Mouse (Mus musculus) kidney, postnatal 0 days (tissue): Measurements from ENCODE around the gene Utrn. TPM values are rescaled to one million over a fixed set of nuclear protein-coding genes. Genes with fewer than 3 reads are reported as not detected.

ENCODE experiments used
- ATAC-seq: fragments of 200-750 bp; cut with Nextera tagmentation; replicated peaks from 2 replicates; pipeline ENCODE4 v1.8.0; 2017; ENCODE audit warnings: low read depth, moderate number of reproducible peaks, moderate TSS enrichment, moderate library complexity; ENCODE audit not compliant: low FRiP score
- DNase-seq: peaks from one replicate; pipeline ENCODE4 v3.0.0-alpha.2; 2016; ENCODE audit warnings: low spot score
- H3K27ac ChIP-seq: fragments of 300-500 bp; sonication (generic); 2 replicates; pipeline ENCODE4 v1.5.1; 2014; ENCODE audit warnings: mild to moderate bottlenecking
- H3K27me3 ChIP-seq: fragments of 300-500 bp; sonication (generic); 2 replicates; pipeline ENCODE4 v1.6.1; 2014; ENCODE audit warnings: low read length, mixed read lengths; ENCODE audit not compliant: insufficient read depth
- H3K36me3 ChIP-seq: fragments of 300-500 bp; sonication (generic); 2 replicates; pipeline ENCODE4 v1.6.1; 2014; ENCODE audit warnings: low read length, mixed read lengths; ENCODE audit not compliant: insufficient read depth
- H3K4me1 ChIP-seq: fragments of 300-500 bp; sonication (generic); replicated peaks from 2 replicates; pipeline ENCODE4 v1.6.1; 2014; ENCODE audit warnings: antibody characterized with exemption, low read length, mixed read lengths; ENCODE audit not compliant: insufficient read depth
- H3K4me2 ChIP-seq: fragments of 300-500 bp; sonication (generic); 2 replicates; pipeline ENCODE4 v1.6.1; 2014; ENCODE audit warnings: mild to moderate bottlenecking, low read length, moderate library complexity, mixed read lengths
- H3K4me3 ChIP-seq: fragments of 300-500 bp; sonication (generic); replicated peaks from 2 replicates; pipeline ENCODE4 v1.5.1; 2014; ENCODE audit warnings: low read depth, low read length
- H3K9ac ChIP-seq: fragments of 300-500 bp; sonication (generic); 2 replicates; pipeline ENCODE4 v1.6.1; 2014; ENCODE audit warnings: low read depth, low read length
- H3K9me3 ChIP-seq: fragments of 300-500 bp; sonication (generic); replicated peaks from 2 replicates; pipeline ENCODE4 v1.6.1; 2016; ENCODE audit warnings: low read length, inconsistent platforms, mixed read lengths
- CTCF ChIP-seq: IDR thresholded peaks from 2 replicates; pipeline ENCODE4 v1.5.1; 2016; ENCODE audit warnings: antibody characterized with exemption, low read depth, mild to moderate bottlenecking, moderate library complexity
- WGBS: fragments of 180-500 bp; shearing (Covaris S2); extraction: QIAGEN DNeasy Blood & Tissue Kit; methylation state at CpG from one replicate; pipeline ENCODE4 v1.1.7; 2014; 5-methylcytosine and 5-hydroxymethylcytosine counted together
- polyA plus RNA-seq: library from polyadenylated mRNA; unstranded; fragments of >200 nt; fragmentation: Nextera tagmentation; extraction: Ambion mirVana; gene quantifications from 2 replicates; pipeline ENCODE4 v1.2.1, GENCODE M21; 2015

The Utrn gene
- polyA plus RNA-seq, 1 experiment from 2014 or later = 59.0 TPM

GRCm38 (mm10) chr10:12662035-12662434 is 207.1 kb downstream of the Utrn start:
- H3K4me3 ChIP-seq = no peak overlapping the region
- TF ChIP-seq CTCF = peak; percentile 57
- no peak for ATAC-seq
- DNase-seq = no peak
- H3K4me1 ChIP-seq = no peaks in the 10 kb centered on the region
- peaks cover 4% of the 10 kb centered on the region; the same call in 1 of the 2 replicates for H3K9me3 ChIP-seq
- WGBS = 95% methylated on average over 4 of the region's 4 CpGs
- H3K9ac ChIP-seq = no peak overlapping the region
- H3K27ac ChIP-seq = no peak overlapping the region
- H3K27me3 ChIP-seq = no peaks in the 10 kb centered on the region
- H3K36me3 ChIP-seq = peaks cover 34% of the 10 kb centered on the region
- no peak overlapping the region for H3K4me2 ChIP-seq

DNA sequence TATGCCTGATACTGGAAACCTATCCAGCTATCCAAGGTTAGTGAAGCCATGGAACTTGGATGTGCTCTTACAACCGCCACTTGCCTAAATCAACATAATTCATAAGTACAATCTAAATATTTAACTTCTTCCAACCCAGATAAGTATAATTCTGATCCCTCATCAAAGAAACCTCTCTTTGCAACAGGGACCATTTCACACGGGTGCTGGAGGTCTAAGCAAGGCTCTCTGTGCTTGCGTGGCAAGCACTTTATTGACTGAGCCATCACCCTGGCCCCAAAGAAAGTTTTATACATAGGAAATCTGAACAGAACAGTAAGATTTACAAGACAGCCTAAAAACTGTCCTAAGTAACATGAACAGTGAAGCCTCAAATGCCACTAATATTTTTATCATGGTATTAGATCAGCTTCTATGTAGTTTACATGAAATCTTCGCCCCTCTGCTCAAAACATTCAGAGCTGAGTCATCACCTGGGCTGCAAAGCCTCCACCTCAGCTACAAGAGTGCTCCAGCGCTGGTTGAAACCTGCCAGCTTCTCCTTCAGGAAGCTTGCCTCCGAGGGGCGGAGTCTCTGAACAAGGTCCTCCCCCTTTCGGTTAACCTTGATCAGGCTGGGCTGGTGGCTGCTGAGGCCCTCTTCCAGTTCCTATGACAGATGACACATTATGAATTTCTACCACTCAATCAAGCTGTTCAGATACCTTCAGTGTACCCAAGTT is 211.0 kb downstream of the Utrn start:
- H3K4me2 ChIP-seq = no peak overlapping the region
- H3K4me3 ChIP-seq = no peak overlapping the region
- peaks cover 24% of the 10 kb centered on the region for H3K36me3 ChIP-seq
- no peak for DNase-seq
- ATAC-seq = 0 out of 2 replicates have a peak, but pooled peaks have one; percentile 43
- peaks cover 4% of the 10 kb centered on the region; the same call in 1 of the 2 replicates for H3K9me3 ChIP-seq
- no peaks in the 10 kb centered on the region for H3K4me1 ChIP-seq
- H3K27me3 ChIP-seq = no peaks in the 10 kb centered on the region
- no peak for TF ChIP-seq CTCF
- 80% methylated on average over 8 of the region's 8 CpGs for WGBS
- H3K27ac ChIP-seq = no peak overlapping the region
- no peak overlapping the region for H3K9ac ChIP-seq

DNA sequence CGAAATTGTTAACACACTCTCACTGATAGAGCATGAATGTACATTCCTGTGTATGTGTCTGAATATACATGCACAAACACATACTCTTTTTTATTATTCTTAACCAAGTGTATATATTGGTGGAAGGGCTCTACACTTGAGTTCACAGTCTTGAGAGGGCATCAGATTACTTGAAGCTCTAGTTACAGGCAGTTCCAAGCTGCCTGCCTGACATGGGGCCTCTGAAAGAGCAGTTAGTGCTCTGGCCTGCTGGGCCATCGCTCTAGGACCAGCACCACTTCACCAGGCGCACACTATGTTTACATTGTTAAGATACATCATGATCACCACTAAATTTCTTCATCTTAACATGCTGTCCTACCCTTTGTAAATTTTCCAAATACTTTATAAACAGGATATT is 216.2 kb downstream of the Utrn start:
- 49% methylated on average over 3 of the region's 3 CpGs for WGBS

GRCm38 (mm10) chr10:12646119-12646518 is 223.0 kb downstream of the Utrn start:
- H3K9me3 ChIP-seq = no peaks in the 10 kb centered on the region
- H3K4me3 ChIP-seq = no peak overlapping the region
- H3K36me3 ChIP-seq = peaks cover 11% of the 10 kb centered on the region
- DNase-seq (no peak), ATAC-seq (no peak)
- H3K27ac ChIP-seq = no peak overlapping the region
- no peaks in the 10 kb centered on the region for H3K27me3 ChIP-seq
- no peaks in the 10 kb centered on the region for H3K4me1 ChIP-seq
- H3K9ac ChIP-seq = no peak overlapping the region
- no peak for TF ChIP-seq CTCF
- WGBS = 86% methylated on average over 5 of the region's 5 CpGs
- no peak overlapping the region for H3K4me2 ChIP-seq

More for the DNA sequence above, 216.2 kb downstream of the Utrn start:
- DNase-seq = peak; percentile 19
- Histone ChIP-seq H3K36me3 (peaks cover 22% of the 10 kb centered on the region; the same call in 1 of the 2 replicates), H3K27me3 (no peaks in the 10 kb centered on the region), H3K4me1 (no peaks in the 10 kb centered on the region), H3K27ac (no peak overlapping the region), H3K9ac (no peak overlapping the region), H3K4me2 (no peak overlapping the region), H3K4me3 (no peak overlapping the region), H3K9me3 (no peaks in the 10 kb centered on the region)
- TF ChIP-seq CTCF = no peak
- ATAC-seq = no peak; the same call in 1 of the 2 replicates

DNA sequence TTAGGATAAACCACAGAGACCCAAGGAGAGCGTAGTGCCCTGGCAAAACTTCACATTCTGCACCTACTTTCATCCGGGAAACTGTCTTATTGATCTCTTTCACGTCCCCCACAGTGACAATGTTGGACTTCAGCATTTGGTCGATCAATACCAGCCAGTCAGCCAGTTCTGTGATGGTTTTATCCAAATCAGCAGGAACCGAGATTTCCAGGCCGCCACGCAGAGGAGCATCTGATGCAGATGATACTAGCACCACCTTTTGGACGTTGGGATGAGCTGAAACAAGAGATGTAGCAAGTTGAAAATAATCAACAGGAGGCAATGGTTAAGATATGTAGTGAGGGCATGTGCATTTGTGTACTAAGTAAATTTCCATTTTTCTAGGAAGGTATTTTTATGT is 225.8 kb downstream of the Utrn start:
- H3K36me3 ChIP-seq = peaks cover 16% of the 10 kb centered on the region
- no peaks in the 10 kb centered on the region for H3K9me3 ChIP-seq
- no peak overlapping the region for H3K27ac ChIP-seq
- DNase-seq = no peak
- ATAC-seq = no peak
- H3K4me2 ChIP-seq = no peak overlapping the region
- peak; percentile 19; the same call in 1 of the 2 replicates for TF ChIP-seq CTCF
- 82% methylated on average over 8 of the region's 8 CpGs for WGBS
- H3K9ac ChIP-seq = no peak overlapping the region
- H3K4me1 ChIP-seq = no peaks in the 10 kb centered on the region
- no peaks in the 10 kb centered on the region for H3K27me3 ChIP-seq
- H3K4me3 ChIP-seq = no peak overlapping the region

DNA sequence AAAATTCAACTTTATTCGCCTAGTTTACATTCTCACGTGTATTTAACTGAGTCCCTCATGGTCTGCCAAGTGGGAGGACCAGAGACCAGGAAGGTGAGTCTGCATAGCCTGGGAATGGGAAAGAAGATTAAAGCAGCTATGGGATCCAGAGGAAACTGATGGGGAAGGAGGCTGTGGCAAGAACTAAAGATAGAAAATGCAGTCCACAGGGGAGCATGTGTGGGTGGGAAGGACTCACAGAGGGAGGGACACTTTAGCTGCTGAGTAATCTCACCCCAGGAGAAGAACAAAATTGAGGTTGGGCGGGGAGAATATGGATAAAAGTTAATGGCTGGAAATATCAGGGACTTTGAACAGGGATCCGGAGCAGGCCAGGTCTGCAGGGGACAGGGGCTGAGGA is 229.5 kb downstream of the Utrn start:
- no peak for ATAC-seq
- H3K4me2 ChIP-seq = no peak overlapping the region
- no peak for TF ChIP-seq CTCF

GRCm38 (mm10) chr10:12633965-12634364 is 235.2 kb downstream of the Utrn start:
- H3K4me1 ChIP-seq = no peaks in the 10 kb centered on the region
- H3K4me3 ChIP-seq = no peak overlapping the region
- no peak overlapping the region for H3K9ac ChIP-seq
- no peaks in the 10 kb centered on the region for H3K9me3 ChIP-seq
- no peak for TF ChIP-seq CTCF
- H3K36me3 ChIP-seq = peaks cover 15% of the 10 kb centered on the region; the same call in 1 of the 2 replicates
- ATAC-seq (peak; percentile 77), DNase-seq (no peak)
- H3K27me3 ChIP-seq = no peaks in the 10 kb centered on the region
- 84% methylated on average over 4 of the region's 4 CpGs for WGBS
- H3K4me2 ChIP-seq = no peak overlapping the region
- no peak overlapping the region for H3K27ac ChIP-seq

More for the DNA sequence above, 229.5 kb downstream of the Utrn start:
- Histone ChIP-seq H3K4me1 (no peaks in the 10 kb centered on the region), H3K9me3 (no peaks in the 10 kb centered on the region), H3K36me3 (peaks cover 25% of the 10 kb centered on the region), H3K27ac (no peak overlapping the region), H3K9ac (no peak overlapping the region), H3K4me3 (no peak overlapping the region), H3K27me3 (no peaks in the 10 kb centered on the region)
- no peak for DNase-seq
- 75% methylated on average over 4 of the region's 4 CpGs for whole genome bisulfite sequencing
